8 mouse cellular contexts compared by ENCODE assay signal in genomic region chr2:148580286-148580966, GRCm38 (mm10).
DNase-seq lines count a peak whose midpoint lies in the region; ATAC-seq and TF ChIP-seq lines count a peak whose summit lies in the region.

No protein-coding gene starts in this region.

- TF ChIP-seq POLR2A in ES-Bruce4 (IDR thresholded peaks at IDR 0.05; ENCODE audit: insufficient read depth, low read length) = no peak

- no peak overlapping the region for H3K4me2 ChIP-seq in hindbrain, embryonic 11.5 days (replicated peaks; ENCODE audit: low read depth, low read length)
- H3K4me2 ChIP-seq in neural tube, embryonic 14.5 days (ENCODE audit: low read depth, low read length) = no peak overlapping the region

- no peak overlapping the region for H3K4me3 ChIP-seq in hindbrain, embryonic 11.5 days (ENCODE audit: low read depth, low read length)
- no peak overlapping the region for H3K4me3 ChIP-seq in hindbrain, embryonic 10.5 days
- H3K4me3 ChIP-seq in ES-Bruce4 (ENCODE audit: low read depth, low read length) = no peak overlapping the region
- no peak overlapping the region for H3K4me3 ChIP-seq in neural tube, embryonic 14.5 days (ENCODE audit: low read depth, low read length)

- DNase-seq in hindbrain, embryonic 11.5 days (ENCODE audit: low spot score) = peak; percentile 48
- no peak for DNase-seq in hindbrain, embryonic 10.5 days (ENCODE audit: low spot score)
- DNase-seq in cerebellum, postnatal 14 days = peak; percentile 52 to 59
- DNase-seq in left cerebral cortex, postnatal 4 days = peak; percentile 11

- no peak for TF ChIP-seq EP300 in ES-Bruce4 (IDR thresholded peaks at IDR 0.05; ENCODE audit: insufficient read depth, low read depth, low read length)

- H3K27ac ChIP-seq in hindbrain, embryonic 11.5 days (ENCODE audit: low read depth, low read length) = no peak overlapping the region
- H3K27ac ChIP-seq in hindbrain, embryonic 10.5 days = no peak overlapping the region
- H3K27ac ChIP-seq in ES-Bruce4 (ENCODE audit: insufficient read depth, low read length) = no peak overlapping the region
- no peak overlapping the region for H3K27ac ChIP-seq in neural tube, embryonic 14.5 days (ENCODE audit: low read depth, low read length)

- H3K4me1 ChIP-seq in hindbrain, embryonic 11.5 days (replicated peaks; ENCODE audit: control insufficient read depth, insufficient read depth, low read length) = no peaks in the 10 kb centered on the region
- no peaks in the 10 kb centered on the region for H3K4me1 ChIP-seq in hindbrain, embryonic 10.5 days (replicated peaks)
- no peaks in the 10 kb centered on the region for H3K4me1 ChIP-seq in ES-Bruce4 (ENCODE audit: control insufficient read depth, insufficient read depth, low read length)
- H3K4me1 ChIP-seq in neural tube, embryonic 14.5 days (ENCODE audit: control insufficient read depth, insufficient read depth, low read length) = no peaks in the 10 kb centered on the region

- 42% methylated on average over 7 of the region's 7 CpGs for WGBS in hindbrain, embryonic 11.5 days
- 38% methylated on average over 7 of the region's 7 CpGs for WGBS in hindbrain, embryonic 10.5 days
- 33% methylated on average over 7 of the region's 7 CpGs for WGBS in neural tube, embryonic 14.5 days

- peak; percentile 20 for TF ChIP-seq CTCF in ES-Bruce4 (IDR thresholded peaks at IDR 0.05; ENCODE audit: low read depth, low read length)

- intact Hi-C loops in left cerebral cortex, postnatal 4 days (cut with DNase I) = loop anchor here (2.0 kb wide), 1 partner anchor 458 kb away; no protein-coding TSS in a partner anchor

- peak; percentile 63; the same call in 1 of the 2 replicates for ATAC-seq in hindbrain, embryonic 11.5 days (ENCODE audit: low FRiP score)
- peak; percentile 44 to 55; a peak in 3 of 4 replicates for ATAC-seq in hematopoietic stem cell, adult 5-6 weeks (replicated peaks in 1 of 2; ENCODE audit: insufficient read depth in 1 of 2, low FRiP score in 2 of 2, low TSS enrichment in 1 of 2, low read depth in 1 of 2, poor library complexity in 2 of 2, severe bottlenecking in 2 of 2)
- peak; percentile 84 for ATAC-seq in neural tube, embryonic 14.5 days (ENCODE audit: low read depth)
- no peak for ATAC-seq in inflammation-experienced regulatory T-cells, adult 6 months

- H3K27me3 ChIP-seq in hindbrain, embryonic 11.5 days (ENCODE audit: control insufficient read depth, insufficient read depth, low read length) = no peaks in the 10 kb centered on the region
- H3K27me3 ChIP-seq in hindbrain, embryonic 10.5 days (ENCODE audit: insufficient read depth, poor library complexity, severe bottlenecking) = no peaks in the 10 kb centered on the region
- no peaks in the 10 kb centered on the region for H3K27me3 ChIP-seq in ES-Bruce4 (ENCODE audit: control insufficient read depth, insufficient read depth, low read length, poor library complexity, severe bottlenecking)
- H3K27me3 ChIP-seq in neural tube, embryonic 14.5 days (ENCODE audit: control insufficient read depth, insufficient read depth, low read length) = no peaks in the 10 kb centered on the region

- no peaks in the 10 kb centered on the region for H3K36me3 ChIP-seq in hindbrain, embryonic 11.5 days (ENCODE audit: control insufficient read depth, insufficient read depth, low read length)
- no peaks in the 10 kb centered on the region for H3K36me3 ChIP-seq in hindbrain, embryonic 10.5 days
- no peaks in the 10 kb centered on the region for H3K36me3 ChIP-seq in ES-Bruce4 (ENCODE audit: control insufficient read depth, insufficient read depth, low read length, poor library complexity, severe bottlenecking)
- H3K36me3 ChIP-seq in neural tube, embryonic 14.5 days (ENCODE audit: control insufficient read depth, insufficient read depth, low read length) = no peaks in the 10 kb centered on the region

- H3K9me3 ChIP-seq in hindbrain, embryonic 11.5 days (ENCODE audit: control insufficient read depth, low read length) = no peaks in the 10 kb centered on the region
- H3K9me3 ChIP-seq in hindbrain, embryonic 10.5 days = no peaks in the 10 kb centered on the region
- no peaks in the 10 kb centered on the region for H3K9me3 ChIP-seq in ES-Bruce4 (replicated peaks; ENCODE audit: control insufficient read depth, insufficient read depth, low read length, poor library complexity, severe bottlenecking)
- no peaks in the 10 kb centered on the region for H3K9me3 ChIP-seq in neural tube, embryonic 14.5 days (ENCODE audit: control insufficient read depth, low read length)

- no peak overlapping the region for H3K9ac ChIP-seq in hindbrain, embryonic 11.5 days (ENCODE audit: low read depth, low read length)
- H3K9ac ChIP-seq in ES-Bruce4 (ENCODE audit: low read depth, poor library complexity, severe bottlenecking) = no peak overlapping the region
- H3K9ac ChIP-seq in neural tube, embryonic 14.5 days (replicated peaks; ENCODE audit: low read depth, low read length) = no peak overlapping the region
